8 mouse cellular contexts compared by ENCODE assay signal in the genomic region with DNA sequence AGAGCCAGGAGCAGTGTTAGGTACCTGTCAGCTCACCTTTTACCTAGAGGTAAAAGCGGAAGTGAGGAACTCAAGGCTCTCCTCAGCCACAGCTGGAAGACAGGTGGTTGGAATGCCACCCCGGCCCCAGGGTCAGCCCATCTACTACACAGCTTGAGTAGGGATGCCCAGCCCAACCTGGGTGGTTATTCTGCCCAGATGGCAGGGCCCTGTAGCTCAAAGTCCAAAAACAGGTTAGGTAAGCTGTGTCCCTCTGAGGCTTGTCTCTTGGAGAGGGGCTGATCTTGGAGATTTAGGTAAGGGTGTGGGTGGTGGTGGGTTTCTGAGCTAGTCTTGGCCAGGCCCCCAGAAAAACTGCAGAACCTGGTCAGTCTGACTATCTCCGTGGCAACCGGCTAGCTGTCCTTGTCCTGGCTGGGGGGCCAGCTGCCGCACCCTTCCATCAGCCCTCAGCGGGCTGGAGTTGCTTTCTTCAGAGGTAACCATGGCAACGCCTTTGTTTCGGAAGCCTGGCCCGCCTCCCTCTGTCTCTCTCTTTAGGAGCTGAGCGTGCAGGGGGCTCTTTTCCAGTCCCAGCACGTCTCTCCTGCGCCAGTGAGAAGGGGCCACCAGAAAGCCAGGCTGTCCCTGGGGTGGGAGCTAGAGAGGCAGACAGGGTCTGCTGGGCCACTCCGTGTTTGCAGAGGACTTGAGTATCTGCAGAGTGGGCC. TPM values are rescaled to one million over a fixed set of nuclear protein-coding genes. Genes with fewer than 3 reads are reported as not detected.
DNase-seq lines count a peak whose midpoint lies in the region; ATAC-seq and TF ChIP-seq lines count a peak whose summit lies in the region.

No protein-coding gene starts in this region.

- H3K27ac ChIP-seq in embryonic facial prominence, embryonic 12.5 days, result no peak overlapping the region
- H3K27ac ChIP-seq in hindbrain, embryonic 12.5 days, result peak overlapping the region; percentile 92
- H3K27ac ChIP-seq in liver, embryonic 15.5 days (replicated peaks), result no peak overlapping the region
- no peak overlapping the region for H3K27ac ChIP-seq in olfactory bulb, adult 2 months (ENCODE audit: insufficient read depth, low read depth, low read length)

- peaks cover 29% of the 10 kb centered on the region for H3K4me1 ChIP-seq in embryonic facial prominence, embryonic 12.5 days
- H3K4me1 ChIP-seq in hindbrain, embryonic 12.5 days, result peaks cover 50% of the 10 kb centered on the region
- peaks cover 46% of the 10 kb centered on the region for H3K4me1 ChIP-seq in liver, embryonic 15.5 days (replicated peaks)
- peaks cover 43% of the 10 kb centered on the region for H3K4me1 ChIP-seq in olfactory bulb, adult 2 months (ENCODE audit: control insufficient read depth, insufficient read depth, low read length)

- H3K4me3 ChIP-seq in embryonic facial prominence, embryonic 12.5 days, result no peak overlapping the region
- peak overlapping the region; percentile 92 for H3K4me3 ChIP-seq in hindbrain, embryonic 12.5 days
- no peak overlapping the region; the same call in 1 of the 2 replicates for H3K4me3 ChIP-seq in liver, embryonic 15.5 days (replicated peaks)
- peak overlapping the region; percentile 16; the same call in 1 of the 2 replicates for H3K4me3 ChIP-seq in olfactory bulb, adult 2 months (ENCODE audit: insufficient read depth, low read depth, low read length)

- no peaks in the 10 kb centered on the region for H3K27me3 ChIP-seq in embryonic facial prominence, embryonic 12.5 days
- H3K27me3 ChIP-seq in hindbrain, embryonic 12.5 days, result no peaks in the 10 kb centered on the region
- peaks cover 26% of the 10 kb centered on the region for H3K27me3 ChIP-seq in liver, embryonic 15.5 days

- no peaks in the 10 kb centered on the region for H3K9me3 ChIP-seq in embryonic facial prominence, embryonic 12.5 days
- H3K9me3 ChIP-seq in hindbrain, embryonic 12.5 days (replicated peaks), result no peaks in the 10 kb centered on the region
- H3K9me3 ChIP-seq in liver, embryonic 15.5 days (replicated peaks), result no peaks in the 10 kb centered on the region

- TF ChIP-seq POLR2A in olfactory bulb, adult 2 months (IDR thresholded peaks at IDR 0.05; ENCODE audit: insufficient read depth, low read depth, low read length), result 0 out of 2 replicates have a peak, but pooled peaks have one; percentile 17

- TF ChIP-seq CTCF in olfactory bulb, adult 2 months (IDR thresholded peaks at IDR 0.05; ENCODE audit: insufficient read depth, low read depth, low read length), result no peak

- ATAC-seq in embryonic facial prominence, embryonic 12.5 days (ENCODE audit: insufficient number of reproducible peaks, insufficient read depth, low FRiP score, low TSS enrichment), result no peak
- ATAC-seq in hindbrain, embryonic 12.5 days (ENCODE audit: low FRiP score), result peak; percentile 51
- ATAC-seq in liver, embryonic 15.5 days (ENCODE audit: insufficient read depth), result no peak
- ATAC-seq in monocyte, adult 5-6 weeks (replicated peaks; ENCODE audit: insufficient number of reproducible peaks, low FRiP score, low TSS enrichment, poor library complexity, severe bottlenecking), result no peak

- 9% methylated on average over 13 of the region's 13 CpGs for WGBS in embryonic facial prominence, embryonic 12.5 days
- WGBS in hindbrain, embryonic 12.5 days, result 8% methylated on average over 13 of the region's 13 CpGs
- WGBS in liver, embryonic 15.5 days (ENCODE audit: insufficient replicate concordance), result 13% methylated on average over 13 of the region's 13 CpGs
- 12% methylated on average over 13 of the region's 13 CpGs for WGBS in olfactory bulb, adult 2 months

- no peak overlapping the region for H3K9ac ChIP-seq in embryonic facial prominence, embryonic 12.5 days
- H3K9ac ChIP-seq in hindbrain, embryonic 12.5 days, result 0 out of 2 replicates have a peak overlapping the region, but pooled peaks have one; percentile 36
- no peak overlapping the region for H3K9ac ChIP-seq in liver, embryonic 15.5 days

- H3K36me3 ChIP-seq in embryonic facial prominence, embryonic 12.5 days, result no peaks in the 10 kb centered on the region
- no peaks in the 10 kb centered on the region for H3K36me3 ChIP-seq in hindbrain, embryonic 12.5 days
- no peaks in the 10 kb centered on the region for H3K36me3 ChIP-seq in liver, embryonic 15.5 days (replicated peaks)

- DNase-seq in kidney, adult 11 months, result peak; percentile 27
- no peak for DNase-seq in kidney, adult 18-20 months
- peak; percentile 83 for DNase-seq in R1 (ENCODE audit: low read depth, low spot score)

- peak overlapping the region; percentile 24; the same call in 1 of the 2 replicates for H3K4me2 ChIP-seq in embryonic facial prominence, embryonic 12.5 days (replicated peaks)
- H3K4me2 ChIP-seq in hindbrain, embryonic 12.5 days (replicated peaks), result peak overlapping the region; percentile 93
- H3K4me2 ChIP-seq in liver, embryonic 15.5 days, result peak overlapping the region; percentile 95; the same call in 1 of the 2 replicates

RNA-seq across cellular contexts. Expression of a gene that starts 1.5 kb away (rescaled TPM):
- 40.9 and 41.8 TPM in 2 replicates for polyA plus RNA-seq in embryonic facial prominence, embryonic 12.5 days (2016; fragmentation: Nextera tagmentation; extraction: Ambion mirVana)
- 52.2 and 53.8 TPM in 2 replicates for polyA plus RNA-seq in hindbrain, embryonic 12.5 days (2016; fragmentation: Nextera tagmentation; extraction: Ambion mirVana)
- polyA plus RNA-seq in liver, embryonic 15.5 days (2015; fragmentation: Nextera tagmentation; extraction: Ambion mirVana), result 9.4 and 10.5 TPM in 2 replicates
- not detected in 2 replicates for polyA plus RNA-seq in olfactory bulb, adult 2 months (2012; ENCODE audit: insufficient read depth, insufficient read length, low replicate concordance, missing spikeins)
- total RNA-seq in monocyte, adult 5-6 weeks (2017), result 53.1 to 58.2 TPM (median 54.9 TPM) in 3 replicates

RNA-seq across cellular contexts. Expression of a gene that starts 13.4 kb away (rescaled TPM):
- polyA plus RNA-seq in embryonic facial prominence, embryonic 12.5 days (2016; fragmentation: Nextera tagmentation; extraction: Ambion mirVana), result 0.20 and 0.57 TPM in 2 replicates
- 4.1 and 4.2 TPM in 2 replicates for polyA plus RNA-seq in hindbrain, embryonic 12.5 days (2016; fragmentation: Nextera tagmentation; extraction: Ambion mirVana)
- not detected in 2 replicates for polyA plus RNA-seq in liver, embryonic 15.5 days (2015; fragmentation: Nextera tagmentation; extraction: Ambion mirVana)
- not detected in 2 replicates for polyA plus RNA-seq in olfactory bulb, adult 2 months (2012; ENCODE audit: insufficient read depth, insufficient read length, low replicate concordance, missing spikeins)
- total RNA-seq in monocyte, adult 5-6 weeks (2017), result not detected in 3 replicates

RNA-seq across cellular contexts. Expression of a gene that starts 47.3 kb away (rescaled TPM):
- polyA plus RNA-seq in embryonic facial prominence, embryonic 12.5 days (2016; fragmentation: Nextera tagmentation; extraction: Ambion mirVana), result 29.0 and 30.4 TPM in 2 replicates
- polyA plus RNA-seq in hindbrain, embryonic 12.5 days (2016; fragmentation: Nextera tagmentation; extraction: Ambion mirVana), result 30.0 and 31.4 TPM in 2 replicates
- polyA plus RNA-seq in liver, embryonic 15.5 days (2015; fragmentation: Nextera tagmentation; extraction: Ambion mirVana), result 11.1 and 12.5 TPM in 2 replicates
- polyA plus RNA-seq in olfactory bulb, adult 2 months (2012; ENCODE audit: insufficient read depth, insufficient read length, low replicate concordance, missing spikeins), result not detected in 2 replicates
- total RNA-seq in monocyte, adult 5-6 weeks (2017), result 13.7 to 21.6 TPM (median 15.9 TPM) in 3 replicates

RNA-seq across cellular contexts. Expression of a gene that starts 53.6 kb away (rescaled TPM):
- 202 and 204 TPM in 2 replicates for polyA plus RNA-seq in embryonic facial prominence, embryonic 12.5 days (2016; fragmentation: Nextera tagmentation; extraction: Ambion mirVana)
- 198 and 200 TPM in 2 replicates for polyA plus RNA-seq in hindbrain, embryonic 12.5 days (2016; fragmentation: Nextera tagmentation; extraction: Ambion mirVana)
- polyA plus RNA-seq in liver, embryonic 15.5 days (2015; fragmentation: Nextera tagmentation; extraction: Ambion mirVana), result 107 and 109 TPM in 2 replicates
- polyA plus RNA-seq in olfactory bulb, adult 2 months (2012; ENCODE audit: insufficient read depth, insufficient read length, low replicate concordance, missing spikeins), result not detected in 2 replicates
- 50.1 to 102 TPM (median 65.6 TPM) in 3 replicates for total RNA-seq in monocyte, adult 5-6 weeks (2017)

Comparison
In these comparisons a context has a peak if more than half of its experiments do, and no peak if none do; other contexts are left out.
1. H3K4me2 ChIP-seq: peak in every context shown above with its lines; median percentile 95 in liver, embryonic 15.5 days; 93 in hindbrain, embryonic 12.5 days; 24 in embryonic facial prominence, embryonic 12.5 days.
2. H3K4me3 ChIP-seq: peak in hindbrain, embryonic 12.5 days (single experiment) and olfactory bulb, adult 2 months (single experiment); none in embryonic facial prominence, embryonic 12.5 days (single experiment) and liver, embryonic 15.5 days (single experiment).